Mouse (Mus musculus) C2C12 (cell line): Measurements from ENCODE around the gene Slc22a5. TPM values are rescaled to one million over a fixed set of nuclear protein-coding genes. Genes with fewer than 3 reads are reported as not detected.
"Not testable (repeated sequence)": the region's sequence is repeated elsewhere in the genome, so short reads cannot be mapped to it uniquely, and the experiment has no call there.

Source experiments
- H3K27me3 ChIP-seq: one replicate; pipeline ENCODE4 v1.6.1; 2011; ENCODE audit not compliant: control insufficient read depth, insufficient read depth, insufficient read length
- H3K36me3 ChIP-seq: one replicate; pipeline ENCODE4 v1.6.1; 2011; ENCODE audit not compliant: control insufficient read depth, insufficient read depth
- H3K4me3 ChIP-seq: one replicate; pipeline ENCODE4 v1.5.1; 2011; ENCODE audit warnings: mild to moderate bottlenecking, control low read depth; ENCODE audit not compliant: poor library complexity, insufficient read depth, severe bottlenecking
- H3K79me2 ChIP-seq: one replicate; pipeline ENCODE4 v1.6.1; 2011; ENCODE audit not compliant: control insufficient read depth, insufficient read depth
- H3K79me3 ChIP-seq: one replicate; pipeline ENCODE4 v1.6.1; 2011; ENCODE audit warnings: low read depth, control low read depth
- H3ac ChIP-seq: one replicate; pipeline ENCODE3; 2011; ENCODE audit warnings: low read depth; ENCODE audit not compliant: control insufficient read depth, insufficient read length
- CEBPB ChIP-seq: IDR thresholded peaks from one replicate; pipeline ENCODE4 v1.6.1; 2011; ENCODE audit warnings: low read depth, mild to moderate bottlenecking, control low read depth, moderate library complexity
- CTCF ChIP-seq: IDR thresholded peaks from one replicate; pipeline ENCODE4 v1.5.1; 2011; ENCODE audit not compliant: control insufficient read depth, insufficient read depth, insufficient read length
- FOSL1 ChIP-seq: IDR thresholded peaks from one replicate; pipeline ENCODE4 v1.8.0; 2011; ENCODE audit warnings: mild to moderate bottlenecking, low read length; ENCODE audit not compliant: poor library complexity, insufficient read depth, severe bottlenecking
- MAX ChIP-seq: IDR thresholded peaks from one replicate; pipeline ENCODE4 v1.6.1; 2011; ENCODE audit warnings: mild to moderate bottlenecking, control low read depth
- MYOD1 ChIP-seq: IDR thresholded peaks from one replicate; pipeline ENCODE4 v1.6.1; 2011; ENCODE audit warnings: low read depth; ENCODE audit not compliant: control insufficient read depth, insufficient read length
- MYOG ChIP-seq: IDR thresholded peaks from one replicate; pipeline ENCODE4 v1.6.1; 2011; ENCODE audit not compliant: control insufficient read depth, insufficient read length; ENCODE audit errors: extremely low read depth
- USF1 ChIP-seq: IDR thresholded peaks from one replicate; pipeline ENCODE4 v1.6.1; 2011; ENCODE audit warnings: low read depth, mild to moderate bottlenecking, control low read depth, moderate library complexity
- long read RNA-seq, 2 experiments: library from polyadenylated mRNA; unstranded; transcript quantifications; one replicate each; pipeline ENCODE4 v2.0.0; 2019 to 2020
- polyA plus RNA-seq: library from polyadenylated mRNA; unstranded; fragments of >200 nt; fragmentation: generic; extraction: Trizol; gene quantifications from one replicate; pipeline ENCODE4 v1.2.1, GENCODE M21; 2012; ENCODE audit warnings: missing spikeins

The Slc22a5 gene
- 2.9 TPM for polyA plus RNA-seq
- long read RNA-seq, experiment 1, partial matches to known transcripts: 0 of 5 reads
- long read RNA-seq, experiment 1, other reads (novel, unspliced or antisense): 2 of 5 reads
- long read RNA-seq, experiment 2, transcript Slc22a5-201 (10 exons, 3,062 nt): major isoform, 37 of 49 reads
- long read RNA-seq, experiment 2, partial matches to known transcripts: 2 of 49 reads
- long read RNA-seq, experiment 2, other reads (novel, unspliced or antisense): 10 of 49 reads

DNA sequence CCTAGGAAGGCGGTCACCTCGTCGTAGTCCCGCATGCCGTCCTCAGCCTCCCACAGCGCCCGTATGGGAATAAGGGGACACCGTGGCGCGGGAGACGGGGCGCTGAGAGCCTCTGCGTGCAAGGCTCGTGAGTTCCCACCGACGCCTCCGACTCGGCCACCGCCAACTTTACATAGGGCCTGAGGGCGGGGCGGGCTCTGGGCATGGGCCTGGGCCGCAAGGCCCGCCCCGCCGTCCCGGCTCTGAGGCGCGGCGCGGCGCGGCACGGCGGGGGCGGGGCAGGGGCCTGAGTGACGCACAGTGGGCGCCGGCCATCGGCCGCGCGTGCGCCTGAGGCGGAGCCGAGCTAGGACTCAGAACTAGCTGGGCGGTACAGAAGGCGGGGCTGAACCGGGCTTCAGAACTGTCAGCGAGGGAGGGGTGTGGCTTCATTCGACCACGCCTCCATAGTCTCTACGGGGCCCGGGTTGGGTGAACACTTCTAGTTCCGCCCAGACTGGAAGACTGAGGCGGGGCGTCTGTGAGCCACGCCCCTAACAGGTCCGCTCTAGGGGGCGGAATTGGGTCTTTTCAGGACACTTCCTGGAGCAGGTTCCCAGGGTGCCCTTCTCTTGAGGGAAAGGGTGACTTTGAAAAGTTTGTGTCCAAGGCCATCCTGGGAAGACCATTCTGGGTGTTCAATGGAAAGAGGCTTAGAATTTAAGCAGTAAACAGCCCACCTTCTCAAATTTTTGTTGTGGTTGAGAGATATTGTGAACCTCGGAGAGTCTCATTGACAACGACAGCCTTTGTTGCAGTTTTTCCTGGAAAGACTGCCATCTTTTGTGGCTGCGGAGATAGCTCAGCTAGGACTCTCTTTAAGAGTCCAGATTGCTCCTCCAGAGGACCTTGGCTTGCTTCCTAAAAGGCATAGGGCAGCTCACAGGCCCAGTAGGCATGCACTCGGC is at the start of gene Slc22a5:
Slc22a5 (minus strand) TSS at position 156 of the 947 bp plus-strand sequence.
- H3K79me2 ChIP-seq: no peaks in the 10 kb centered on the region
- H3K79me3 ChIP-seq: no peaks in the 10 kb centered on the region
- TF ChIP-seq MAX (peak; percentile 48), FOSL1 (no peak), USF1 (no peak)

GRCm38 (mm10) chr11:53931944-53932318 is 40.5 kb upstream of the Slc22a5 start:
- not testable (repeated sequence) for H3K4me3 ChIP-seq, H3K79me2 ChIP-seq, H3K79me3 ChIP-seq, H3K27me3 ChIP-seq, H3K36me3 ChIP-seq, H3ac ChIP-seq

More for the DNA sequence above, at the start of gene Slc22a5:
- Histone ChIP-seq H3K4me3 (peak within 1 kb of the TSS; percentile 49), H3ac (peak within 1 kb of the TSS; percentile 77), H3K36me3 (no peaks in the 10 kb centered on the region), H3K27me3 (no peaks in the 10 kb centered on the region)

- Histone ChIP-seq H3K79me2 (no peaks in the 10 kb centered on the region), H3K79me3 (no peaks in the 10 kb centered on the region), H3K36me3 (no peaks in the 10 kb centered on the region), H3K4me3 (no peak overlapping the region), H3ac (no peak overlapping the region), H3K27me3 (no peaks in the 10 kb centered on the region)
- TF ChIP-seq MYOD1: no peak
- TF ChIP-seq FOSL1: no peak
- no peak for TF ChIP-seq USF1
- TF ChIP-seq MYOG: no peak
- no peak for TF ChIP-seq MAX
- no peak for TF ChIP-seq CEBPB
- TF ChIP-seq CTCF: peak; percentile 35
Measured at GRCm38 (mm10) chr11:53931091-53931943, 39.9 kb upstream of the Slc22a5 start.

- Histone ChIP-seq H3K79me3 (no peaks in the 10 kb centered on the region), H3ac (no peak overlapping the region), H3K36me3 (no peaks in the 10 kb centered on the region), H3K27me3 (no peaks in the 10 kb centered on the region), H3K79me2 (no peaks in the 10 kb centered on the region), H3K4me3 (no peak overlapping the region)
- TF ChIP-seq FOSL1 (no peak), MYOG (no peak), CEBPB (no peak), CTCF (no peak), MAX (no peak), MYOD1 (no peak)
Measured at GRCm38 (mm10) chr11:53929741-53930140, 38.3 kb upstream of the Slc22a5 start.

- Histone ChIP-seq H3K27me3 (no peaks in the 10 kb centered on the region), H3K79me2 (no peaks in the 10 kb centered on the region), H3K36me3 (no peaks in the 10 kb centered on the region), H3K4me3 (no peak overlapping the region), H3ac (no peak overlapping the region), H3K79me3 (no peaks in the 10 kb centered on the region)
- no peak for TF ChIP-seq USF1
- no peak for TF ChIP-seq MAX
- no peak for TF ChIP-seq CEBPB
- TF ChIP-seq CTCF: no peak
- TF ChIP-seq MYOD1: no peak
- no peak for TF ChIP-seq FOSL1
Measured at GRCm38 (mm10) chr11:53928585-53928984, 37.1 kb upstream of the Slc22a5 start.
